Mouse (Mus musculus) heart, embryonic 13.5 days (tissue): ENCODE results near the gene Card19. TPM values are rescaled to one million over a fixed set of nuclear protein-coding genes. Genes with fewer than 3 reads are reported as not detected.

ENCODE experiments used
- ATAC-seq: fragments of 200-750 bp; cut with Nextera tagmentation; 2 replicates; pipeline ENCODE4 v1.8.0; 2017; ENCODE audit warnings: moderate TSS enrichment; ENCODE audit not compliant: insufficient number of reproducible peaks, low FRiP score, low TSS enrichment; ENCODE audit errors: extremely low read depth
- H3K27ac ChIP-seq: fragments of 300-500 bp; sonication (generic); replicated peaks from 2 replicates; pipeline ENCODE4 v1.5.1; 2015; ENCODE audit warnings: moderate library complexity, mild to moderate bottlenecking, inconsistent platforms
- H3K27me3 ChIP-seq: fragments of 300-500 bp; sonication (generic); replicated peaks from 2 replicates; pipeline ENCODE4 v1.6.1; 2015; ENCODE audit warnings: mild to moderate bottlenecking, inconsistent platforms
- H3K36me3 ChIP-seq: fragments of 300-500 bp; sonication (generic); 2 replicates; pipeline ENCODE4 v1.6.1; 2015; ENCODE audit warnings: mild to moderate bottlenecking, inconsistent platforms
- H3K4me1 ChIP-seq: fragments of 300-500 bp; sonication (generic); 2 replicates; pipeline ENCODE4 v1.6.1; 2015; ENCODE audit warnings: inconsistent platforms
- H3K4me2 ChIP-seq: fragments of 300-500 bp; sonication (generic); 2 replicates; pipeline ENCODE4 v1.6.1; 2015; ENCODE audit warnings: inconsistent platforms, mild to moderate bottlenecking, moderate library complexity
- H3K4me3 ChIP-seq: fragments of 300-500 bp; sonication (generic); 2 replicates; pipeline ENCODE4 v1.5.1; 2015; ENCODE audit warnings: moderate library complexity, mild to moderate bottlenecking, inconsistent platforms
- H3K9ac ChIP-seq: fragments of 300-500 bp; sonication (generic); 2 replicates; pipeline ENCODE4 v1.6.1; 2015; ENCODE audit warnings: inconsistent platforms, mild to moderate bottlenecking, moderate library complexity
- H3K9me3 ChIP-seq: fragments of 300-500 bp; sonication (generic); 2 replicates; pipeline ENCODE4 v1.6.1; 2016; ENCODE audit warnings: inconsistent platforms
- WGBS: fragments of 180-500 bp; shearing (Covaris S2); methylation state at CpG from one replicate; pipeline ENCODE4 v1.1.7; 2015; ENCODE audit warnings: mixed read lengths; 5-methylcytosine and 5-hydroxymethylcytosine counted together
- polyA plus RNA-seq: library from polyadenylated mRNA; unstranded; fragments of >200 nt; fragmentation: Nextera tagmentation; extraction: Ambion mirVana; gene quantifications from 2 replicates; pipeline ENCODE4 v1.2.1, GENCODE M21; 2015

Gene Card19
- polyA plus RNA-seq, 1 experiment from 2014 or later, result 89.0 TPM

- no peak for ATAC-seq
- no peak overlapping the region for H3K4me3 ChIP-seq
- H3K9me3 ChIP-seq, result no peaks in the 10 kb centered on the region
- no peaks in the 10 kb centered on the region for H3K27me3 ChIP-seq
- peaks cover 2% of the 10 kb centered on the region for H3K36me3 ChIP-seq
- H3K4me2 ChIP-seq, result peak overlapping the region; percentile 74; the same call in 1 of the 2 replicates
- H3K4me1 ChIP-seq, result peaks cover 64% of the 10 kb centered on the region
- H3K27ac ChIP-seq, result no peak overlapping the region
- WGBS, result 69% methylated on average over 4 of the region's 4 CpGs
- H3K9ac ChIP-seq, result 0 out of 2 replicates have a peak overlapping the region, but pooled peaks have one; percentile 53
These were observed 2.9 kb downstream of the Card19 start for GRCm38 (mm10) chr13:49212711-49213500.

- no peak overlapping the region for H3K9ac ChIP-seq
These were observed 6.5 kb downstream of the Card19 start for GRCm38 (mm10) chr13:49209306-49209705.

GRCm38 (mm10) chr13:49206341-49206740 lies 9.5 kb downstream of the Card19 start:
- Histone ChIP-seq H3K9me3 (no peaks in the 10 kb centered on the region), H3K9ac (no peak overlapping the region), H3K4me2 (no peak overlapping the region), H3K4me3 (no peak overlapping the region), H3K27me3 (no peaks in the 10 kb centered on the region), H3K4me1 (peaks cover 28% of the 10 kb centered on the region), H3K27ac (no peak overlapping the region), H3K36me3 (peaks cover 57% of the 10 kb centered on the region)
- no peak for ATAC-seq
- 93% methylated on average over 2 of the region's 2 CpGs for WGBS

More at GRCm38 (mm10) chr13:49209306-49209705, 6.5 kb downstream of the Card19 start:
- Histone ChIP-seq H3K9me3 (no peaks in the 10 kb centered on the region), H3K27me3 (no peaks in the 10 kb centered on the region), H3K4me3 (no peak overlapping the region), H3K4me1 (peaks cover 55% of the 10 kb centered on the region), H3K27ac (no peak overlapping the region), H3K4me2 (no peak overlapping the region), H3K36me3 (peaks cover 31% of the 10 kb centered on the region)
- ATAC-seq, result no peak
- WGBS, result 57% methylated on average over 7 of the region's 7 CpGs

- no peak; the same call in 1 of the 2 replicates for ATAC-seq
- peak overlapping the region; percentile 28; the same call in 1 of the 2 replicates for H3K27ac ChIP-seq
- WGBS, result 36% methylated on average over 13 of the region's 13 CpGs
These were observed 10.3 kb downstream of the Card19 start for GRCm38 (mm10) chr13:49205381-49205998.

GRCm38 (mm10) chr13:49202556-49202955 lies 13.3 kb downstream of the Card19 start:
- peaks cover 10% of the 10 kb centered on the region for H3K4me1 ChIP-seq
- H3K9me3 ChIP-seq, result no peaks in the 10 kb centered on the region
- WGBS, result 82% methylated on average over 7 of the region's 7 CpGs
- H3K27ac ChIP-seq, result no peak overlapping the region
- no peak overlapping the region for H3K4me3 ChIP-seq
- H3K9ac ChIP-seq, result no peak overlapping the region
- H3K4me2 ChIP-seq, result no peak overlapping the region
- H3K36me3 ChIP-seq, result peaks cover 52% of the 10 kb centered on the region
- no peak for ATAC-seq
- no peaks in the 10 kb centered on the region for H3K27me3 ChIP-seq

More at GRCm38 (mm10) chr13:49205381-49205998, 10.3 kb downstream of the Card19 start:
- Histone ChIP-seq H3K27me3 (no peaks in the 10 kb centered on the region), H3K9me3 (no peaks in the 10 kb centered on the region), H3K9ac (no peak overlapping the region), H3K4me2 (no peak overlapping the region), H3K4me1 (peaks cover 21% of the 10 kb centered on the region), H3K4me3 (no peak overlapping the region), H3K36me3 (peaks cover 57% of the 10 kb centered on the region)

- no peak overlapping the region for H3K4me2 ChIP-seq
- H3K27ac ChIP-seq, result no peak overlapping the region
- H3K4me1 ChIP-seq, result peaks cover 12% of the 10 kb centered on the region
- 81% methylated on average over 13 of the region's 13 CpGs for WGBS
- H3K4me3 ChIP-seq, result no peak overlapping the region
- H3K27me3 ChIP-seq, result no peaks in the 10 kb centered on the region
- ATAC-seq, result no peak
- peaks cover 52% of the 10 kb centered on the region for H3K36me3 ChIP-seq
- H3K9ac ChIP-seq, result no peak overlapping the region
- no peaks in the 10 kb centered on the region for H3K9me3 ChIP-seq
These were observed 15.1 kb downstream of the Card19 start for GRCm38 (mm10) chr13:49200688-49201087.

- H3K27me3 ChIP-seq, result no peaks in the 10 kb centered on the region
- H3K9me3 ChIP-seq, result no peaks in the 10 kb centered on the region
- peaks cover 56% of the 10 kb centered on the region for H3K36me3 ChIP-seq
- WGBS, result 87% methylated on average over 7 of the region's 7 CpGs
- no peak overlapping the region for H3K27ac ChIP-seq
- no peak overlapping the region for H3K4me3 ChIP-seq
- ATAC-seq, result no peak
- H3K4me2 ChIP-seq, result no peak overlapping the region
- peaks cover 6% of the 10 kb centered on the region; the same call in 1 of the 2 replicates for H3K4me1 ChIP-seq
- H3K9ac ChIP-seq, result no peak overlapping the region
These were observed 15.9 kb downstream of the Card19 start for GRCm38 (mm10) chr13:49199891-49200290.

GRCm38 (mm10) chr13:49198734-49199133 lies 17.1 kb downstream of the Card19 start:
- Histone ChIP-seq H3K4me3 (no peak overlapping the region), H3K9ac (no peak overlapping the region), H3K4me2 (no peak overlapping the region), H3K27ac (no peak overlapping the region), H3K36me3 (peaks cover 54% of the 10 kb centered on the region), H3K9me3 (no peaks in the 10 kb centered on the region), H3K4me1 (peaks cover 6% of the 10 kb centered on the region; the same call in 1 of the 2 replicates), H3K27me3 (no peaks in the 10 kb centered on the region)
- ATAC-seq, result no peak
- WGBS, result 85% methylated on average over 9 of the region's 9 CpGs

GRCm38 (mm10) chr13:49196766-49197165 lies 19.1 kb downstream of the Card19 start:
- Histone ChIP-seq H3K4me2 (no peak overlapping the region), H3K9ac (no peak overlapping the region), H3K9me3 (no peaks in the 10 kb centered on the region), H3K27ac (no peak overlapping the region), H3K4me1 (peaks cover 16% of the 10 kb centered on the region), H3K36me3 (peaks cover 38% of the 10 kb centered on the region), H3K27me3 (no peaks in the 10 kb centered on the region), H3K4me3 (no peak overlapping the region)
- WGBS, result 71% methylated on average over 6 of the region's 6 CpGs
- no peak for ATAC-seq

- no peak overlapping the region for H3K4me2 ChIP-seq
- 75% methylated on average over 5 of the region's 5 CpGs for WGBS
- H3K27me3 ChIP-seq, result no peaks in the 10 kb centered on the region
- H3K9ac ChIP-seq, result no peak overlapping the region
- H3K4me3 ChIP-seq, result no peak overlapping the region
- no peak overlapping the region for H3K27ac ChIP-seq
- peaks cover 36% of the 10 kb centered on the region for H3K36me3 ChIP-seq
- ATAC-seq, result no peak
- no peaks in the 10 kb centered on the region for H3K9me3 ChIP-seq
- peaks cover 22% of the 10 kb centered on the region for H3K4me1 ChIP-seq
These were observed 19.6 kb downstream of the Card19 start for GRCm38 (mm10) chr13:49196211-49196610.

GRCm38 (mm10) chr13:49195651-49196050 lies 20.2 kb downstream of the Card19 start:
- H3K27ac ChIP-seq, result no peak overlapping the region
- peaks cover 28% of the 10 kb centered on the region for H3K4me1 ChIP-seq
- no peak overlapping the region for H3K4me3 ChIP-seq
- ATAC-seq, result no peak
- no peaks in the 10 kb centered on the region for H3K9me3 ChIP-seq
- H3K4me2 ChIP-seq, result no peak overlapping the region
- H3K27me3 ChIP-seq, result no peaks in the 10 kb centered on the region
- WGBS, result 75% methylated on average over 7 of the region's 7 CpGs
- peaks cover 36% of the 10 kb centered on the region for H3K36me3 ChIP-seq
- no peak overlapping the region for H3K9ac ChIP-seq
